Mouse (Mus musculus) liver, embryonic 15.5 days (tissue): ENCODE measurements around the gene Maml3. TPM values are rescaled to one million over a fixed set of nuclear protein-coding genes. Genes with fewer than 3 reads are reported as not detected.

ENCODE experiments used
- ATAC-seq: fragments of 200-750 bp; cut with Nextera tagmentation; 2 replicates; pipeline ENCODE4 v1.8.0; 2017; ENCODE audit warnings: moderate number of reproducible peaks, mild to moderate bottlenecking, moderate library complexity; ENCODE audit not compliant: insufficient read depth
- H3K27ac ChIP-seq: fragments of 300-500 bp; sonication (generic); replicated peaks from 2 replicates; pipeline ENCODE4 v1.5.1; 2015; ENCODE audit warnings: mild to moderate bottlenecking, inconsistent platforms
- H3K27me3 ChIP-seq: fragments of 300-500 bp; sonication (generic); 2 replicates; pipeline ENCODE4 v1.6.1; 2015; ENCODE audit warnings: mild to moderate bottlenecking, inconsistent platforms
- H3K36me3 ChIP-seq: fragments of 300-500 bp; sonication (generic); replicated peaks from 2 replicates; pipeline ENCODE4 v1.6.1; 2015; ENCODE audit warnings: moderate library complexity, mild to moderate bottlenecking, inconsistent platforms
- H3K4me1 ChIP-seq: fragments of 300-500 bp; sonication (generic); replicated peaks from 2 replicates; pipeline ENCODE4 v1.6.1; 2015; ENCODE audit warnings: inconsistent platforms
- H3K4me2 ChIP-seq: fragments of 300-500 bp; sonication (generic); 2 replicates; pipeline ENCODE4 v1.6.1; 2015; ENCODE audit warnings: moderate library complexity, mild to moderate bottlenecking, inconsistent platforms
- H3K4me3 ChIP-seq: fragments of 300-500 bp; sonication (generic); replicated peaks from 2 replicates; pipeline ENCODE4 v1.5.1; 2015; ENCODE audit warnings: mild to moderate bottlenecking, inconsistent platforms
- H3K9ac ChIP-seq: fragments of 300-500 bp; sonication (generic); 2 replicates; pipeline ENCODE4 v1.6.1; 2015; ENCODE audit warnings: moderate library complexity, mild to moderate bottlenecking, inconsistent platforms
- H3K9me3 ChIP-seq: fragments of 300-500 bp; sonication (generic); replicated peaks from 2 replicates; pipeline ENCODE4 v1.6.1; 2016; ENCODE audit warnings: inconsistent platforms
- WGBS: fragments of 180-500 bp; shearing (Covaris S2); methylation state at CpG from one replicate; pipeline ENCODE4 v1.1.7; 2015; ENCODE audit warnings: mixed read lengths; ENCODE audit not compliant: insufficient replicate concordance; 5-methylcytosine and 5-hydroxymethylcytosine counted together
- polyA plus RNA-seq: library from polyadenylated mRNA; unstranded; fragments of >200 nt; fragmentation: Nextera tagmentation; extraction: Ambion mirVana; gene quantifications from 2 replicates; pipeline ENCODE4 v1.2.1, GENCODE M21; 2015

Maml3 gene
- polyA plus RNA-seq, 1 experiment from 2014 or later, result 0.73 TPM

DNA sequence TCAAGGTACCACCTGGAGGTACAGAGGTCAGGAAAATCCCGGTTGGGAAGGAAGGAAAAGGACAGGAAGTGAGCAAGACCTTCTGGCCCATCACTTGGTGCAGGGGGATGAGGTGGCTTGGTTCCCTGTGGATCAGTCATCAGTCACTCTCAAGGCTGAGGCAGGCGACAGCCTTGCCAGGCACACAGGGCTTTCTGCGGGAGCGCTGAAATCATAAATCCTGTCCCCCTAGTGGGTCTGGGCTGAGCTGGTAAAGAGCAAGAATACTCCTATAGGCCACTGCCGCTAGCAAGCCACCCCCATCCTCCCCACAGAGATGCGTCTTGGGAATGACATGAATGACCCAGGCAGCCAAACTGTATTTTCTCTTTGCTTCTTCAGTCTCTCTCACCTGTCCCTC lies 177.8 kb downstream of the Maml3 start:
- Histone ChIP-seq H3K9ac (no peak overlapping the region), H3K4me2 (no peak overlapping the region), H3K27me3 (no peaks in the 10 kb centered on the region), H3K36me3 (no peaks in the 10 kb centered on the region), H3K27ac (no peak overlapping the region), H3K4me3 (no peak overlapping the region), H3K9me3 (no peaks in the 10 kb centered on the region), H3K4me1 (no peaks in the 10 kb centered on the region)
- 69% methylated on average over 6 of the region's 6 CpGs for WGBS
- ATAC-seq, result no peak

DNA sequence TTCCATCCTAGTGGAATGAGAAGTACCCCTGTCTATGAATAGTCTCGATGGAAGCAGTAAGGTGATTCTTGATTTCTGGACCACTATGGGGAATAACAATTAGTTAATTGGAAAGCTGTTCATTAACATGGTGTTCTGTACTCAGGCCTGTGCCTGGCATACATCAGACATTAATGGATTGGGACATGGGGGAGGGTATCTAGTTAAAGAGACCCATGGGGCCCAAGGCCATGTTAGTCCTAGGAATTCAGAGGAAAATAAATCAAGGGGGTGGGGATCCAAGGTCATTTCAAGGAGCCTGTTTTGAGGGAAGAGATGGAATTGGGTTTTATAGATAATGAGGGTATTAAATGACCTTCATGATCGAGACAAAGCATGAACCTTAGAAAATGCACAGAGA lies 179.1 kb downstream of the Maml3 start:
- Histone ChIP-seq H3K36me3 (no peaks in the 10 kb centered on the region), H3K4me3 (no peak overlapping the region), H3K27ac (no peak overlapping the region), H3K9me3 (no peaks in the 10 kb centered on the region), H3K9ac (no peak overlapping the region), H3K4me1 (no peaks in the 10 kb centered on the region), H3K27me3 (no peaks in the 10 kb centered on the region), H3K4me2 (no peak overlapping the region)
- WGBS, result 51% methylated on average over 2 of the region's 2 CpGs
- no peak for ATAC-seq

DNA sequence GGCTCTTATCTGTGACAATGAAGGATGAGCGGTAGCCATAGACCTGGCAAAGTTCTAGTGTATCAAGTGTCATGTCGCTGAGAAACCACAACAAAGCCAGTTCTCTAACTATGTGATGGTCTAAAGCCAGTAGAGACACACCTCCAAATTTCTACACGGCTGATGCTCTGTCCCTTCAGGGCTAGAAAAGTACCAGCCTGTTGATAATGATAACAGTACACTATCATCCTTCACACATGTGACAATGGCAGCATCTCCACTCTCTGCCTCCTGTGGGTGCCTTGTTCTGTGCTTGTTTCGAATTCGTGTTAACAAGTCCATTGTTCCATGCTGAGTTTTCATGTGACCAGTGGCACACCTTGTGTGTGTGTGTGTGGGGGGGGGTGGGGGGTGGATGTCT lies 180.2 kb downstream of the Maml3 start:
- no peaks in the 10 kb centered on the region for H3K4me1 ChIP-seq
- H3K9ac ChIP-seq, result no peak overlapping the region
- no peaks in the 10 kb centered on the region; the same call in 1 of the 2 replicates for H3K9me3 ChIP-seq
- no peak overlapping the region for H3K4me2 ChIP-seq
- no peaks in the 10 kb centered on the region for H3K27me3 ChIP-seq
- H3K27ac ChIP-seq, result no peak overlapping the region
- 42% methylated on average over 5 of the region's 5 CpGs for WGBS
- ATAC-seq, result no peak
- H3K36me3 ChIP-seq, result no peaks in the 10 kb centered on the region
- H3K4me3 ChIP-seq, result no peak overlapping the region

DNA sequence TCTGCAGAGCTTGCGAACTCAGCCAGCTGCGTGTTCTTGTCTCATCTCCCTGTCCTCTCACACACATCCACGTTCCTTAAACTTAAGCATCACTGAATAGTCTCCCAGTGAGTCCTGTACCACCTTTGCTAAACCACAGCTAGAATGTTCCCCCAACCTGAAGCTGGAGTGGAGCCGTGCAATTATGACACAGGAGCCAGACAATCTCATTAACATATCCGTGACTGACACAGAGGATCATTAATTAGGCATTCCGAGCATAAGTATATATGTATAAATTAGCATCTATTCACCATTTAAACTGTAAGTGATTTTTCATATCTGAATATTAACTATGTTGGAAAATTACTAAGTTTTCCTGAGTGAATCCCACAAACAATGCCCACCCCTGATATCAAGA lies 181.1 kb downstream of the Maml3 start:
- no peaks in the 10 kb centered on the region; the same call in 1 of the 2 replicates for H3K9me3 ChIP-seq
- H3K36me3 ChIP-seq, result no peaks in the 10 kb centered on the region
- no peak overlapping the region for H3K27ac ChIP-seq
- ATAC-seq, result no peak
- WGBS, result 78% methylated on average over 6 of the region's 6 CpGs
- no peaks in the 10 kb centered on the region for H3K4me1 ChIP-seq
- H3K27me3 ChIP-seq, result no peaks in the 10 kb centered on the region
- H3K4me3 ChIP-seq, result no peak overlapping the region
- no peak overlapping the region for H3K9ac ChIP-seq
- H3K4me2 ChIP-seq, result no peak overlapping the region

DNA sequence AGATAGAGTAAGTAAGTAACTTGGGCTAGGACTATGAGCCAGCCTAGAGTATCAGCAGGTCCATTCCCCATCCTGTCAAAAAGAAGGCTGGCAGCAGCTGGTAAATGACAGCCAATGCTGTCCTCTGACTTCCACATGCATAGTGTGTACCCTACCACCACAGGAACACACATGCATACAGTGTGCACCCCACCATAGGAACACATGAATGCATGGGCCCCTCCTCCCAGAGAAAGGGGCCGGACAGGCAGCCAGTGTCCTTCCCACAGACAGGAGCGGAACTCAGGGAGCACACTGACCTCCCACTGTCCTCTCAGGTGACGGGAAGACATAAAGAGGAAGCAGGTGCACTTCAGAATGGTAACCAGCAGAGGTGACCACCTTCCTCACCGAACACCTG lies 188.0 kb downstream of the Maml3 start:
- Histone ChIP-seq H3K27me3 (no peaks in the 10 kb centered on the region), H3K4me2 (peak overlapping the region; percentile 23; the same call in 1 of the 2 replicates), H3K36me3 (no peaks in the 10 kb centered on the region), H3K4me3 (no peak overlapping the region), H3K4me1 (peaks cover 19% of the 10 kb centered on the region), H3K27ac (peak overlapping the region; percentile 45), H3K9ac (no peak overlapping the region), H3K9me3 (no peaks in the 10 kb centered on the region; the same call in 1 of the 2 replicates)
- 0 out of 2 replicates have a peak, but pooled peaks have one; percentile 21 for ATAC-seq
- WGBS, result 71% methylated on average over 4 of the region's 4 CpGs

DNA sequence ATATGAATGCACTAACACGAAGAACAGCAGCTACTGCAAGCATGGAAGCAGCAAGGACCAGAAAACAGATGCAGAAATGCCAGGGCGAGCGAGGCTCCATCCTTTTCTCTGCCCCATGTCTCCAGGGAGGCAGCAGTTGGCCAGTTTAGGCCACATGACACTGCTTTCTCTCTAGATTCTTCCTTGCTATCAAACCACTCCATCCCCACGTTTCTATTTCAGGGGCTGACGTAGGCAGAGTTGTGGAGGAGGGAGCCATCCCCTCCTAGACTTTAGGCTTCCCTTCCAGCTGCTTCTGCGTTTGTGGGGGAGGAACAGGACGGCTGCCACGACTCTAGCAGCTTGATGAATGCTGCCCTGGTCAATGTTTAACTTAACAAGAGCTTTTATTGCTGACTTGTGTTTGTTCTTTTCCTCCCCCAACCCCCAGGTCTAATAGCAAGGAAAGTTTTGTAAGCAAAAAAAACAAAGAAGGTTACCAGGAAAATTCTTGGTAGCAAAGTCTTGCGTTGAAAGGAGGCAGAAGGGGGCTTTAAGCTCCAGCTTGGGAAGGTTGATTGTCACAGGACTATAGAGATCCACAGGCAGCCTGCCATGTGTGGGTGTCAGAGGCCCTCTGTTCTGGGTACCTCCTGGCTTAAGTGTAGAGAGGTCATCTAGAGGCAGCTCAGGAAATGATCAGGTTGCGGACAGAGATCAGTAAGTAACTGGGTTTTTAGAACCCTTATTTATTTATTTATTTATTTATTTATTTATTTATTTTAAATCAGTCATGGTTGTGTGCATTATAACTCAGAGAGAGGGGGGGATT lies 188.6 kb downstream of the Maml3 start:
- peak overlapping the region; percentile 32 for H3K4me2 ChIP-seq
- 21% methylated on average over 10 of the region's 10 CpGs for WGBS
- no peaks in the 10 kb centered on the region for H3K36me3 ChIP-seq
- H3K9ac ChIP-seq, result no peak overlapping the region
- no peaks in the 10 kb centered on the region for H3K27me3 ChIP-seq
- H3K4me1 ChIP-seq, result peaks cover 19% of the 10 kb centered on the region
- H3K9me3 ChIP-seq, result no peaks in the 10 kb centered on the region; the same call in 1 of the 2 replicates
- peak; percentile 60; the same call in 1 of the 2 replicates for ATAC-seq
- no peak overlapping the region for H3K4me3 ChIP-seq
- H3K27ac ChIP-seq, result peak overlapping the region; percentile 62

DNA sequence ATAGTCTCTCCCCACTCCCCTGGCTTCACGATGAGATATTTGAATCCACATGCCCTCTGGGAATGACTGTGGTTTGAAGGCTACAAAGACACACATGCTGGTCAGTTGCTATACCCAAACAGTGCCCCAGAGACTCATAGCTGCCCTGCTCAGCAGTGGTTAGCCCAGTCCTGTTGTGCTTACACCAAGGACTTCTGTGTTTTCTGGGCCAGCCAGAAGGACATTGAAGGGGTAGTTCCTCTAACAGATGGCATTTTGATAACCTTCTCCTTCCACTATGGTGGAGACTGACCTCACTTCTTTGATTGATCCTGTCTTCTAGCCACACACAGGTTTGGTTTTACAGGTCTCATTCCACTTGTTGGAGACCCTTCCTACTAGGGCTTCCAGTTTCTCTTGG lies 189.5 kb downstream of the Maml3 start:
- whole genome bisulfite sequencing, result 49% methylated on average over 1 of the region's 1 CpGs
- Histone ChIP-seq H3K27ac (no peak overlapping the region), H3K4me2 (no peak overlapping the region), H3K27me3 (no peaks in the 10 kb centered on the region), H3K4me3 (no peak overlapping the region), H3K4me1 (peaks cover 19% of the 10 kb centered on the region), H3K9ac (no peak overlapping the region), H3K9me3 (no peaks in the 10 kb centered on the region; the same call in 1 of the 2 replicates), H3K36me3 (no peaks in the 10 kb centered on the region)
- no peak for ATAC-seq

DNA sequence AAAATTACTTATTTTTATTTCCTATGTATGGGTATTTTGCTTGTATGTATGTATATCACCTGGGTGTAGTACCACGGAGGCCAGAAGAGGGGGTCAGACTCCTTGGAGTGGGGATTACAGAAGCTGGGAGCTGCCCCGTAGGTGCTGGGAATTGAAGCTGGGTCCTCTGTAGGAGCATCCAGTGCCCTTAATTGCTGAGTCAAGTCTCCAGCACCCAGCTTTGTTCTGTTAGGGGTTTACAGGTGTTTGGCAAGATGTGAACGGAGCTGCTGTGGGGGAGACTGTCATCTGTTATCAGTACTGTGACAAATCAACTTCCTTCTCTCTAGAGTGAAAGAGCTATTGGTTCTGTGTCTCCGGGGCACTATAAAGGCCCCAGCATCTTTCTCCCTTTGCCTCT lies 190.0 kb downstream of the Maml3 start:
- H3K4me1 ChIP-seq, result peaks cover 19% of the 10 kb centered on the region
- 34% methylated on average over 4 of the region's 4 CpGs for WGBS
- no peak overlapping the region for H3K27ac ChIP-seq
- H3K36me3 ChIP-seq, result no peaks in the 10 kb centered on the region
- no peak overlapping the region for H3K4me2 ChIP-seq
- no peaks in the 10 kb centered on the region; the same call in 1 of the 2 replicates for H3K9me3 ChIP-seq
- no peak overlapping the region for H3K4me3 ChIP-seq
- ATAC-seq, result no peak
- H3K9ac ChIP-seq, result no peak overlapping the region
- no peaks in the 10 kb centered on the region for H3K27me3 ChIP-seq

DNA sequence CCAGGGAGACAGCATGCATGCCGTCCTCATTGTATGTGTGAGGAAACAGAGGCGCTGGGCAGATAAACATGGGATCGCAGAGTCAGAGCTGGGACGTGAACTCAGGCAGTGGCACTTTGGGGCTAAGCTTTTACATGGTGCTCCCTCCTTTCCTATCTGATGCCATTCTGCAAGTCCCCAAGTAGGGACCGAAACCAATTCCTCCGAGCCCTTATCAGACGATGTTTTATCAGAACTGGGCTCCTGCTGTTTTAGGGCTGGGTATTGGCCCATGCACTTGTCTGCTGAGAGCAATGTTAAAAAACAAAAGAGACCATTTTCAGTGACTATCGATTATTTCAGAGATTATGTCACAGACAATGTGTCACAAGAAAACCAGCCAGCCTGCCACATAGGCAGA lies 191.4 kb downstream of the Maml3 start:
- H3K4me2 ChIP-seq, result no peak overlapping the region
- H3K27ac ChIP-seq, result no peak overlapping the region
- no peak overlapping the region for H3K9ac ChIP-seq
- peaks cover 20% of the 10 kb centered on the region for H3K4me1 ChIP-seq
- WGBS, result 44% methylated on average over 8 of the region's 8 CpGs
- H3K27me3 ChIP-seq, result no peaks in the 10 kb centered on the region
- no peak for ATAC-seq
- H3K4me3 ChIP-seq, result no peak overlapping the region
- H3K9me3 ChIP-seq, result no peaks in the 10 kb centered on the region
- no peaks in the 10 kb centered on the region for H3K36me3 ChIP-seq

DNA sequence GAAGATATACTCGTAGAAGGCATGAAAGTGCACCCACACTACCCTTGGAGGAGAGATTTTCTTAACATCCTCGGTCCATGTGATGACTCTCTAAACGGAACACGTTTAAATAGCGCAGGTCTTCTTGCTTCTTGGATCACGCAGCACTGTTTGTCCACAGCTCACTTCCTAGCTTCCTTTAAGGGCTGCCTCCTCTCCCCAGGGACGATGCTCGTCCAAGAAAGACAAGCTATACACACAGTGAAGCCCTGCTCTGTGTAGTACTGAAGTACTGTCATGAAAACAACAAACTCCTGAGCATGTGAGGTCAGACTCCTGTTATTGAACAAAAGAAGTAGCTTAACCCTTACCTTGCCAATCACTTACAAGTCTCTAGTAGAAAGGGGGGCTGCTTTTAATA lies 192.7 kb downstream of the Maml3 start:
- no peak overlapping the region for H3K4me3 ChIP-seq
- no peak overlapping the region for H3K9ac ChIP-seq
- no peaks in the 10 kb centered on the region for H3K36me3 ChIP-seq
- H3K27me3 ChIP-seq, result no peaks in the 10 kb centered on the region
- WGBS, result 72% methylated on average over 8 of the region's 8 CpGs
- no peak overlapping the region for H3K4me2 ChIP-seq
- no peak for ATAC-seq
- no peak overlapping the region for H3K27ac ChIP-seq
- H3K9me3 ChIP-seq, result no peaks in the 10 kb centered on the region
- H3K4me1 ChIP-seq, result peaks cover 18% of the 10 kb centered on the region

DNA sequence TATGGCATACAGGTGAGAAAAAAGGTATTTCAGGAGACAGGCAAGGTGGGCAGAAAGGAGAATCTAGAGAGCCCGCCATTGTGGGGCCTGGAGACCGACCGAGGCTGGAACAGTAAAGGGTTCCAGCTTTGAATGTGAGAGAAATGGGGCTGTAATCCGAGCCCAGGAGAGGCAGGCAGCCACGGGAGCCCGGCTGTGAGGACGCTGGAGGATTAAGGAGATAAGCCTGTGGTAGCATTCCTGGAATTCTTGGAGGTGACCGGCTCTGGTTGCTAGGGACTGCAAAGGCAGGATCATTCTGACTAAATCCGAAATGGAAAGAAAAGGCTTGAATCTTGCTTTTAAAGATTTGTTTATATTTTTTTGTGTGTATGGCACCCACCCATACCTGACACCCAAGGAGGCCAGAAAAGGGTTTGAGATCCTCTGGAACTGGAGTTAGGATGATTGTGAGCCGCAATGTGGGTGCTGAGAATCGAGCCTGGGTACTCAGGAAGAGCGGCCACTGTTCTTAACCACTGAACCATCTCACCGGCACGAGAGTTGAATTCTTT lies 196.4 kb downstream of the Maml3 start:
- no peaks in the 10 kb centered on the region for H3K9me3 ChIP-seq
- H3K9ac ChIP-seq, result no peak overlapping the region
- ATAC-seq, result no peak
- H3K4me1 ChIP-seq, result peaks cover 4% of the 10 kb centered on the region; the same call in 1 of the 2 replicates
- 66% methylated on average over 14 of the region's 14 CpGs for WGBS
- no peak overlapping the region for H3K4me2 ChIP-seq
- H3K4me3 ChIP-seq, result no peak overlapping the region
- no peaks in the 10 kb centered on the region for H3K36me3 ChIP-seq
- H3K27me3 ChIP-seq, result no peaks in the 10 kb centered on the region
- no peak overlapping the region for H3K27ac ChIP-seq
